Mouse (Mus musculus) E14TG2a.4 (cell line): Measurements from ENCODE around the gene Dnajb2.

ENCODE experiments used
- H3K27me3 ChIP-seq: 2 replicates; pipeline ENCODE4 v1.6.1; 2014; ENCODE audit warnings: low read length, control low read depth; ENCODE audit not compliant: insufficient read depth
- H3K36me3 ChIP-seq: 2 replicates; pipeline ENCODE4 v1.6.1; 2014; ENCODE audit warnings: low read length, control low read depth; ENCODE audit not compliant: insufficient read depth
- H3K4me1 ChIP-seq: replicated peaks from 2 replicates; pipeline ENCODE4 v1.6.1; 2014; ENCODE audit warnings: low read depth, low read length, control low read depth
- H3K4me3 ChIP-seq: replicated peaks from 2 replicates; pipeline ENCODE4 v1.5.1; 2014; ENCODE audit warnings: mild to moderate bottlenecking, low read length
- H3K9me3 ChIP-seq: 2 replicates; pipeline ENCODE4 v1.6.1; 2014; ENCODE audit warnings: low read length, control low read depth
- CTCF ChIP-seq: conservative IDR thresholded peaks from 2 replicates; pipeline ENCODE4 v1.5.1; 2014; ENCODE audit warnings: low read length
- NANOG ChIP-seq: IDR thresholded peaks from 2 replicates; pipeline ENCODE4 v1.6.1; 2014; ENCODE audit warnings: borderline replicate concordance, low read length, mixed read lengths
- POU5F1 ChIP-seq: IDR thresholded peaks from 2 replicates; pipeline ENCODE4 v1.6.1; 2014; ENCODE audit warnings: low read length, borderline replicate concordance

The Dnajb2 gene

GRCm38 (mm10) chr1:75264091-75264880 is 28.1 kb downstream of the Dnajb2 start, which contains the start of gene Ptprn:
Gene Ptprn (minus strand): TSS chr1:75264502.
- Histone ChIP-seq H3K4me1 (peaks cover 19% of the 10 kb centered on the region), H3K27me3 (peaks cover 41% of the 10 kb centered on the region), H3K36me3 (no peaks in the 10 kb centered on the region), H3K4me3 (peak within 1 kb of the TSS; percentile 80), H3K9me3 (no peaks in the 10 kb centered on the region)
- TF ChIP-seq POU5F1 = no peak
- TF ChIP-seq CTCF = 0 out of 2 replicates have a peak, but pooled peaks have one; percentile 10
- TF ChIP-seq NANOG = no peak

GRCm38 (mm10) chr1:75277195-75278188 is 41.3 kb downstream of the Dnajb2 start:
- no peak for TF ChIP-seq POU5F1
- no peak for TF ChIP-seq NANOG
- TF ChIP-seq CTCF = no peak
- H3K36me3 ChIP-seq = no peaks in the 10 kb centered on the region
- H3K27me3 ChIP-seq = peaks cover 54% of the 10 kb centered on the region
- H3K9me3 ChIP-seq = peaks cover 14% of the 10 kb centered on the region
- peak overlapping the region; percentile 65 for H3K4me3 ChIP-seq
- H3K4me1 ChIP-seq = peaks cover 15% of the 10 kb centered on the region

- Histone ChIP-seq H3K4me1 (peaks cover 21% of the 10 kb centered on the region), H3K36me3 (no peaks in the 10 kb centered on the region), H3K4me3 (peak within 1 kb of the TSS; percentile 65), H3K27me3 (peaks cover 51% of the 10 kb centered on the region), H3K9me3 (peaks cover 14% of the 10 kb centered on the region)
- TF ChIP-seq POU5F1 (no peak), NANOG (no peak), CTCF (no peak)
Measured at GRCm38 (mm10) chr1:75278228-75278627, 42.0 kb downstream of the Dnajb2 start, which contains the start of gene Resp18. Gene Resp18 (minus strand): TSS chr1:75278415.

GRCm38 (mm10) chr1:75283017-75283416 is 46.8 kb downstream of the Dnajb2 start:
- H3K4me3 ChIP-seq = no peak overlapping the region
- TF ChIP-seq POU5F1 (no peak), CTCF (no peak), NANOG (no peak)
- H3K27me3 ChIP-seq = peaks cover 23% of the 10 kb centered on the region

GRCm38 (mm10) chr1:75284911-75285310 is 48.7 kb downstream of the Dnajb2 start:
- peaks cover 8% of the 10 kb centered on the region for H3K27me3 ChIP-seq
- no peak for TF ChIP-seq CTCF
- TF ChIP-seq NANOG = no peak
- no peak for TF ChIP-seq POU5F1

More at GRCm38 (mm10) chr1:75283017-75283416, 46.8 kb downstream of the Dnajb2 start:
- H3K36me3 ChIP-seq = no peaks in the 10 kb centered on the region
- H3K9me3 ChIP-seq = peaks cover 14% of the 10 kb centered on the region
- H3K4me1 ChIP-seq = peaks cover 20% of the 10 kb centered on the region

GRCm38 (mm10) chr1:75289376-75289775 is 53.2 kb downstream of the Dnajb2 start:
- peaks cover 29% of the 10 kb centered on the region for H3K4me1 ChIP-seq
- TF ChIP-seq NANOG (no peak), CTCF (no peak), POU5F1 (no peak)
- H3K4me3 ChIP-seq = no peak overlapping the region
- no peaks in the 10 kb centered on the region for H3K9me3 ChIP-seq
- no peaks in the 10 kb centered on the region for H3K36me3 ChIP-seq
- H3K27me3 ChIP-seq = peaks cover 10% of the 10 kb centered on the region; the same call in 1 of the 2 replicates

More at GRCm38 (mm10) chr1:75284911-75285310, 48.7 kb downstream of the Dnajb2 start:
- no peak overlapping the region for H3K4me3 ChIP-seq
- no peaks in the 10 kb centered on the region for H3K36me3 ChIP-seq
- H3K4me1 ChIP-seq = peaks cover 20% of the 10 kb centered on the region
- H3K9me3 ChIP-seq = peaks cover 14% of the 10 kb centered on the region

- Histone ChIP-seq H3K4me1 (peaks cover 29% of the 10 kb centered on the region), H3K4me3 (no peak overlapping the region), H3K27me3 (peaks cover 6% of the 10 kb centered on the region; the same call in 1 of the 2 replicates), H3K9me3 (no peaks in the 10 kb centered on the region), H3K36me3 (no peaks in the 10 kb centered on the region)
- no peak for TF ChIP-seq POU5F1
- no peak for TF ChIP-seq CTCF
- TF ChIP-seq NANOG = no peak
Measured at GRCm38 (mm10) chr1:75289888-75290431, 53.8 kb downstream of the Dnajb2 start.

- peaks cover 29% of the 10 kb centered on the region for H3K4me1 ChIP-seq
- H3K9me3 ChIP-seq = no peaks in the 10 kb centered on the region
- no peak overlapping the region for H3K4me3 ChIP-seq
- peaks cover 6% of the 10 kb centered on the region; the same call in 1 of the 2 replicates for H3K27me3 ChIP-seq
- no peaks in the 10 kb centered on the region for H3K36me3 ChIP-seq
- TF ChIP-seq CTCF = peak; percentile 53
- TF ChIP-seq NANOG = no peak
- no peak for TF ChIP-seq POU5F1
Measured at GRCm38 (mm10) chr1:75290582-75290981, 54.4 kb downstream of the Dnajb2 start.
